Mouse (Mus musculus) 416B (cell line): ENCODE measurements around the gene Sorbs1.

Experiments
- DNase-seq: peaks from one replicate; pipeline ENCODE4 v3.0.0; 2011; ENCODE audit warnings: low read depth

Sorbs1 gene

GRCm38 (mm10) chr19:40372679-40373078 is 140.9 kb downstream of the Sorbs1 start:
- DNase-seq = no peak

GRCm38 (mm10) chr19:40371866-40372265 is 141.7 kb downstream of the Sorbs1 start:
- no peak for DNase-seq

- no peak for DNase-seq
These were observed 143.4 kb downstream of the Sorbs1 start for GRCm38 (mm10) chr19:40369852-40370811.

DNA sequence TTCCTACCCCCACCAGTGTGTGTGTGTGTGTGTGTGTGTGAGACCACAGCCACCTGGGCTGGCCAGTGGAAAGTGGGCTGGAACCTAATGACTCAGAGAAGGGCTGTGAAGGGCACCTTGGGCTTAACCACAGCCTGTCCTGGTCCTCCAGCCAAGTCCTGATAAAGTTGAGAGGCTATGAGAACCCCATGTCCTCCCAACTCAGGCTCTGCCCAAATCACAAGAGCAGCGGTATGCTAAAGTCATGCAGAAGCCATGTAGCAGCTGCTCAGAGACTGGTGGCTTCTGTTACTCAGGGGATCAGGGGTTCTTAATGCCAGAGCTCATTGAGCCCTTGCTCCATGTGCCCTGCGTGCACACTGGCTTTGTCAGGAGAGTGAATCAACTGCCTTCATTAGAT is 145.1 kb downstream of the Sorbs1 start:
- peak; percentile 7 for DNase-seq

GRCm38 (mm10) chr19:40366163-40366941 is 147.2 kb downstream of the Sorbs1 start:
- peak; percentile 33 for DNase-seq

DNA sequence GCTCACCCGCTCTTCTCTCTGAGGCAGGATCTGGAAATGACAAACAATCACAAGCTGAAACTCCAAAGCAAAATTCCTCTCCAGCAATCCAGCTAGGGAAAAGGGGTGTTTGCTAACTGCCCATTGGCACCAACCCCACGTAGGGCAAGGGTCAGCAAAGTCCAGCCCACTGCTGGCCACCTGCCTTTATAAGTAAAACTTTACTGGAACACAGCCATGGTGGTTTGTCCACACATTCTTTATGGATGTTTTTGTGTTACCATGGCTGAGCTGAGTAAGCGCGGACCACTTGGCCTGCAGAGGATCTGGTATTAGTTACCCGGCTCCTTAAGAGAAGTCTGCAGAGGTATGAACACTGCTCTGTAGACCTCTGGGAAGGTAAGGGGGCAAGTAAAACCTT is 148.4 kb downstream of the Sorbs1 start:
- no peak for DNase-seq

- no peak for DNase-seq
These were observed 150.1 kb downstream of the Sorbs1 start for GRCm38 (mm10) chr19:40363447-40363846.

DNA sequence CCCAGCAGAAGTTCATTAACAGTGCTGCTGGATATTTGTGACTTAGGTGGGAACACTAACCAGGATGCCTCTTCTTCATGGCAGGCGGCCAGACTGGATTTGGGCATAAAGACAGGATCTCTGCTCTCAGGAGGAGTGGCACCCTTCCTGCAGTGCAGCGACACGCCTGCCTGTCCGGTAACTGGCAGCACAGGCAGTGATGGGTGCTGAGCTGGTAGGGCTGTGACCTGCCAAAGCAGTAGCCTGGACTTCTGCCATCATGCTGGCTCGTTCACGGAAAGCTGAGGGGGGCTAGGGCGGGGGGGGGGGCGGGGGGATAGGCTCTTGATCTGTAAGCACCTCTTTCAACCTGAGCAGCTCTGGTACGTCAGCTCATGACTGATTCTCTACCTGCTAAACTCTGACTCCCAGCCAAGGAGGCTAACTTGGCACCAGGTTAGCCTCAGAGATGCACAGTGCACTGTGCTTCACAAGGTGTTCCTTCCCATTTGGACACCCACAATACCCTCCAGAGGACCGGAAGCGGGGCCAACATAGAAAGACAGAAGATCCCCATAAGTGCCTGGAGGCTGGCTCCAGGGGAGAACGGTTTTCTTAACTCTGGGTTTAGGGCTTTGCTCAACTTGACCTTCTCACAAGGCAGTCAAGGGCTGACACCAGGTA is 151.2 kb downstream of the Sorbs1 start:
- DNase-seq = no peak

DNA sequence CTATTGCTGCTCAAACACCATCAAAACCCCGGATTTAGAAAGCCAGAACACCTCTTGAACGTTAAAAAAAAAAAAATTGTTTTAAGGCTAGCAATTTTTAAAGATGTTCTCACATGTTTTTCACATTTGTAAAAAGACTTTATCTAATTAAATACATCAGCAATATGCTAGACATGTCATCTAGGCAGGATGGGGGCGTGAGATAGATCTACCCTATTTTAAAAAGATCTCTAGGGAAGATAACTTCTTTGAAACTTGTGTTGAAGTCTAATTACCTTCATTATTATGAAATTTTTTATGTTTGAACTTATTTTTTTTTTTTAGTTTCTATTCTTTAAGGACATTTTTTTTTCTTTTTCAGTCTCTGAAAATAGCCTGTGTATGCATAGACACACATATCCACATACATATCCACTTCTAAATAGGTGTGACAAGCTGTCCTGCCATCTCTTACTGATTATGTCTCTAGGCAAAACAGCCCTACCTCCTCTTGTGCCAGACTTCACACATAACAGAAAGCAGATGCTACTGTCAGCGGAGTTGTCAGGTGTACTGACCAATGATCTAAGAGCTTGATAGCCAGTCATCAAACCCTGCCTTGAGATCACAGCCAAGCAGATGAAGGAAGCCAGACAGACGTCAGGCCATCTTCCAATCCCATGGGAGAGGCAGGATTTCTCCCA is 153.7 kb downstream of the Sorbs1 start:
- no peak for DNase-seq

GRCm38 (mm10) chr19:40356536-40357522 is 156.8 kb downstream of the Sorbs1 start:
- DNase-seq = peak; percentile 47

DNA sequence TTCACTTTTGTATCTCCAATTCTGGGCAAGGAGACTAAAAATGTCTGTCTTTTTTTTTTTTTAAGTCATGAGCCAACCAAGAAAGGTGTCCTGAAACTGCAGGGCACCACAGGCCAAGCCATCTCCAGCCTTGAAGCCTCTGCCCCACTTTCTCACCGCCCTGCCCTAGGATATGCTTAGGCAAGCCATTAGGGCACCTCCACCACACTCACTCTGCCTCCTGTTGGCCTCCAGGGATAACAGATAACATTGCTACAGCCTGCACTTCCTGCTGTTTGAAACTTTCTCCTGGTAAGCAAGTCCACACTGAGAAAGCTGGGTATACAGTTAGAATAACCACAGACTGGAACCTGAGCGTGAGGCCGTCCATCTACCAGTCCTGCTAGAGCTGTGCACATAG is 158.5 kb downstream of the Sorbs1 start:
- no peak for DNase-seq

DNA sequence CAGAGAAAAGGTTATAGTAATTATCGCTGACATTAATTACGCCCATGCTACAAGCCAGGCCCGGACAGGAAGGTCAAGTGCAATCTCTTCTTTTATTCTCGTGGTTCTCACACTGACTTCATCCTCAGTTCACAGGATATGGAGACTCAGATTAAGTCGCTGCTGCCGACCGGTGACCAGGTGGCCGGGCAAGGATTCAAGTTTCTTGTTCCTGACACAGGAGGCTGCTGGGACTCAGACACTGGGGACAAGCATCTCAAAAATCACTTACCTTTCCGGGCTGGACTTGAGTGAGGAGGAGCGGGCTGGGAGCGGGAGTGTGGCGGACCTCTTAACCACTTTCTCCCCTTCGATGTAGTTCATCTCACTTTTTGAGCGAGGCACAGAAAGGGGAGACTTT is 161.6 kb downstream of the Sorbs1 start:
- DNase-seq = no peak

DNA sequence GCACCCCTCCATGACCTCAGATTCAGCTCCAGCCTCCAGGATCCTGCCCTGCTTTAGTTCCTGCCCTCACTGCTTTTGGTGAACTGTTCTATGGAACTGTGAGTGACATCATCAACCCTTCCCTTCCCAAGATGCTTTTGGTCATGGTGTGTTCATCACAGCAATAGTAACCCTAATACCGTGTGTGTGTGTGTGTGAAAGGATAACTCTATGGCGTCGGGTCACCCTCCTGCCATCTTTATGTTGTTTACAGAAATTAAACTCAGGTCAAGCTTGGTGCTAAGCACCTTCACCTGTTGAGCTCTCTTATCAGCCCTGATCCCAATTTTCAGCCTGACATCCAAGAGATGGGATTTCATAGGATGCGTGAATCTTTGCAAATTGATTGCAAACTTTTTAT is 162.7 kb downstream of the Sorbs1 start:
- no peak for DNase-seq

DNA sequence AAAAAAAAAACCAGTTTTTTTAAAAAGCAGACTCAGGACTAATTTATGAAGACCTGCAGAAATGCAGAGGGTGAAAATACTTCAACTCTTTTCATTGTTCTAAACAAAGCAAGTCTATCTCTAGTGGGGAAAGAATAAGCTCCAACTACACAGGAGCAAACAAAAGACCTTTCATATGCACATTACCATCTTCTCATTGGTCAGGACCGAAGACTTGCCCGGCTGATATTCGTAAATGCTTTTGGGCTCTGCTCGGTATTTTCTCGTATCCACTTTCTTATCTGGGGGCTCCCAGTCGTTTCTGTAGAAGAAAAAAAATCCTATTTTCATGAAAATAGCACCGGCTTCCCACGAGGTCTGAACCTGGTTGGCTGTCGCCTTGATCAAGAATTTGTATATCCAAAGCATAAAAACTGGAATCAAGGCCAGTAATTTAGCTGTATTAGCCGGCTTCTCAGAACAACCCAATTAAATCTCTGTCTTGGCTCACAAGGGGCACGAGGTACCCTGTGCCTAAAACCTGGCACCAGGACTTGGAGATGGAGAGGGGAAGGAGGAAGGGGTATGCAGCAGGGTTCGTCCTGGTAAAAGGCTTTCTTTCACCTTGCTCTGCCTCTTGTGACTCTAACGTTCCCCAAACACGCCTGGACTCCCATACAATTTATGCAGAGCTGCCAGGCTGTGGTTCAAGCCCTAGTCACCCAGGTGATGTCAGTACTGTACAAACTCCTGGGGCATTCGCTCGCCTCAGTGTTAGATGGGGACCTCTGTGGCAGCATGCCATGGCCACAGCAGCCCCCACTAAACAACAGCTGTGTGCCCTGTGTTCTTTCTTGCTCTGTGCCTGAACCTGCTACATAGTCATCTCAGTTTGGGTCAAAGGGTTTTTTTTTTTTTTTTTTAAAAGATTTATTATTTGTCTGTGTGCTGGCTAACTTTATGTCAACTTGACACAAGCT is 163.6 kb downstream of the Sorbs1 start:
- no peak for DNase-seq

DNA sequence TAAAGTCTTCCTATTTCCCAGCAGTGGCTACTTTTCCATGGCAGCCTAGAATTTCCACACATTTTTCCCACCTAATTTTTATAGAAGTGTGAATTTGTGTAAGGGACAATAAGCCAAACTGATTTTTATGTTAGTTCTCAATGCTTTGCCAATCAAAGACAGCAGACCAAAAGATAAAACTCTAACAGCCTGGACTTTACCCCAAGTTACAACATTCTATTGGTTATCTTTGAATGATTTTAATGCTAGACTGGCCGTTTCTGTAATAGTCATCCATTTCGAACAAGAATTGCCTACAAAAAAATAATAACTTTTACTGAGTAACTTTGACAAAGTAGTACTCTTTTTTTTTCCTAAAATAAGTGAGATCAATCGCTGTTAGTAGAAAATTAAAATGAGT is 164.3 kb downstream of the Sorbs1 start:
- DNase-seq = no peak

- DNase-seq = no peak
These were observed 164.9 kb downstream of the Sorbs1 start for GRCm38 (mm10) chr19:40348652-40349051.

DNA sequence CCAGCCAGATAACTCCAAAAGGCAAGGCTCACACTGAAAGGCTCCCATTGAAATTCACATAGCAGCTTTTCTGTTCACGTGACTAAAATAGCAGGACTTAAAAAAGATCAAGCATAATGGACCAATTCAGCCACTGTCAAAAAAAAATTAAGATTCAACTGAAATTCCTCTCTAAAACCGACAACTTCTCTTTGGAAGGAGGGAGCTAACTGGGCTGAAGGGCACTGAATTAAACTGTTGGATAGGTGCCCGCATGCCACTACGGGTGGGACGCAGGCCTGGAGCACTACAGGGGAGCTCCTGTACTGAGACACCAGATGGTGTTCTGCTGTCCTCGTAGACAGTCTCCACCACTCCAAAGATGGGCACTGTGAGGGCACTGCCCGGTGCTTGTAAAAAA is 165.4 kb downstream of the Sorbs1 start:
- no peak for DNase-seq

DNA sequence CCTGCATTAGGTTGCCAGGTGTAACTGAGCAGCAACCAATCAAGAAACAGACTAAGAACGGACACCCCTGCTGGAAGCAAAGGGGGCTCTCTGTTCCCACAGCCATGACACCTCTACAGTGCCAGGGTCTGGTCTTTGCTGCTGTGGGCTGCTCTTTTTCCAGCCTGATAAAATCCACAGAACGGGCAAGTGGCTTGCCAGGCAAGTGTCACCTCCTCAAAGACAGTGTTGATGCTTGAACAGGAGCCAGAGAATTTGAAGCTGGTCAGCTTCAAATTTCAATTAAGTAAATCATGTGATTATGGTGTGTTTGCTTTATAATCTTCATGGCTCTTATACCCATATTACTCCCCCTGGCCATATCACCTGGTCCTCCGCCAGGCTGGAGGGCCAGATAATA is 166.7 kb downstream of the Sorbs1 start:
- DNase-seq = no peak

DNA sequence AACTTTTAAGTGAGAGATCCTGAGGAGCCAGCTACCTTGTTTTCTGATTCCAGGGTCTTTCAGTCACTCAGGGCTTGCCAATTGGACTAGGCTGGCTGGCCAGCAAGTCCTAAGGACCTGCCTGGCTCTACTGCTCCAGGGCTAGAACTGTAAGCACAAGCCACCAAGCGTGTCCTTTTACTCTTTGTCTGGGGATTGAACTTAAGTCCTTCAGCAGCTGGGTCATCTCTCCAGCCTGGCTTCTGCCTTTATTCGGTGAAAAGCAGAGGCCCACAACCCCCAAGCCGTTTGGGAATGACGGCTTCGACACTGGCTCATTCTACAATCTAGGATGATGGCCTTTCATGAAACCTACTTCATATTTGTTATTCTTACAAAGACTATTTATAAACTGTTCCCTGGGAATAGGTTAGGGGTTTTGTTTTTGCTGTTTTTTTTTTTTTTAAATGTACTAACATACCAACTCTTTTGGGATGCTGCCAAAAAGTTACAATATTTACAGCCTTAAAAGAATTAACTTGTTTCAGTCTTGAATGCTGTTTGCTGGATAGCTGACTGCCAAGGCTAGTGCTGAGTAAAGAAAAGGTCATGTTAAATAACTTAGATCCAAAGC is 167.2 kb downstream of the Sorbs1 start:
- DNase-seq = no peak
